Mouse (Mus musculus) MEL (cell line): Measurements from ENCODE around the gene Timm29. TPM values are rescaled to one million over a fixed set of nuclear protein-coding genes. Genes with fewer than 3 reads are reported as not detected.

ENCODE experiments used
- DNase-seq: peaks from one replicate; pipeline ENCODE4 v3.0.0; 2011; ENCODE audit warnings: low read depth, low spot score
- H3K27ac ChIP-seq: 2 replicates; pipeline ENCODE4 v1.5.1; 2012; ENCODE audit warnings: low read depth, mild to moderate bottlenecking, control low read depth, low read length, moderate library complexity; ENCODE audit not compliant: control insufficient read depth
- H3K27me3 ChIP-seq, 2 experiments: fragments of 150-350 bp in 1 of 2; sonication (generic) in 1 of 2; 2 replicates each; pipeline ENCODE4 v1.6.1; 2012; ENCODE audit warnings: low read length in 2 of 2, mild to moderate bottlenecking in 2 of 2, improper control_type of control experiment in 1 of 2, moderate library complexity in 1 of 2; ENCODE audit not compliant: insufficient read depth in 2 of 2, control insufficient read depth in 1 of 2
- H3K36me3 ChIP-seq, 2 experiments: 2 replicates each; pipeline ENCODE4 v1.6.1; 2012 to 2014; ENCODE audit warnings: low read length in 2 of 2, improper control_type of control experiment in 1 of 2, inconsistent platforms in 1 of 2, mild to moderate bottlenecking in 1 of 2; ENCODE audit not compliant: insufficient read depth in 2 of 2, control insufficient read depth in 1 of 2
- H3K4me1 ChIP-seq, 2 experiments: fragments of 150-350 bp in 1 of 2; sonication (generic) in 1 of 2; 2 replicates each; pipeline ENCODE4 v1.6.1; 2012; ENCODE audit warnings: low read length in 2 of 2, improper control_type of control experiment in 1 of 2, mild to moderate bottlenecking in 1 of 2; ENCODE audit not compliant: insufficient read depth in 2 of 2, control insufficient read depth in 1 of 2
- H3K4me3 ChIP-seq, 2 experiments: fragments of 150-350 bp in 1 of 2; sonication (generic) in 1 of 2; 2 replicates each; pipeline ENCODE4 v1.5.1; 2012; ENCODE audit warnings: low read depth in 2 of 2, low read length in 2 of 2, mild to moderate bottlenecking in 2 of 2, moderate library complexity in 2 of 2, control low read depth in 1 of 2, improper control_type of control experiment in 1 of 2; ENCODE audit not compliant: control insufficient read depth in 1 of 2, insufficient read depth in 1 of 2
- H3K79me2 ChIP-seq: 2 replicates; pipeline ENCODE4 v1.6.1; 2012; ENCODE audit warnings: mild to moderate bottlenecking, low read length, moderate library complexity; ENCODE audit not compliant: control insufficient read depth, poor library complexity, insufficient read depth
- H3K9ac ChIP-seq: 2 replicates; pipeline ENCODE4 v1.6.1; 2012; ENCODE audit warnings: low read depth, mild to moderate bottlenecking, control low read depth, low read length, moderate library complexity; ENCODE audit not compliant: control insufficient read depth, poor library complexity, severe bottlenecking
- H3K9me3 ChIP-seq: fragments of 150-350 bp; sonication (generic); replicated peaks from 2 replicates; pipeline ENCODE4 v1.6.1; 2012; ENCODE audit warnings: mild to moderate bottlenecking, low read length, improper control_type of control experiment, moderate library complexity; ENCODE audit not compliant: insufficient read depth
- BHLHE40 ChIP-seq: IDR thresholded peaks from 2 replicates; pipeline ENCODE4 v1.6.1; 2012; ENCODE audit warnings: low read depth, mild to moderate bottlenecking, inconsistent platforms, low read length, improper control_type of control experiment, borderline replicate concordance
- ELF1 ChIP-seq: IDR thresholded peaks from 2 replicates; pipeline ENCODE4 v1.6.1; 2014; ENCODE audit warnings: low read depth, mild to moderate bottlenecking, inconsistent platforms, low read length, improper control_type of control experiment, moderate library complexity
- EP300 ChIP-seq, 2 experiments: IDR thresholded peaks; 2 replicates each; pipeline ENCODE4 v1.6.1; 2011; ENCODE audit warnings: improper control_type of control experiment in 2 of 2, low read length in 2 of 2, low read depth in 1 of 2, mild to moderate bottlenecking in 1 of 2
- HCFC1 ChIP-seq: IDR thresholded peaks from 2 replicates; pipeline ENCODE4 v1.6.1; 2012; ENCODE audit warnings: low read depth, mild to moderate bottlenecking, inconsistent platforms, low read length, improper control_type of control experiment, moderate library complexity
- JUND ChIP-seq: IDR thresholded peaks from 2 replicates; pipeline ENCODE4 v1.6.1; 2011; ENCODE audit warnings: low read depth, mild to moderate bottlenecking, improper control_type of control experiment, low read length
- KAT2A ChIP-seq: conservative IDR thresholded peaks from 2 replicates; pipeline ENCODE4 v1.6.1; 2012; ENCODE audit warnings: low read depth, low read length, improper control_type of control experiment, inconsistent platforms
- MAFK ChIP-seq: IDR thresholded peaks from 2 replicates; pipeline ENCODE4 v1.6.1; 2011; ENCODE audit warnings: low read depth, mild to moderate bottlenecking, low read length, improper control_type of control experiment, borderline replicate concordance
- MEF2A ChIP-seq: IDR thresholded peaks from 2 replicates; pipeline ENCODE4 v1.6.1; 2014; ENCODE audit warnings: low read depth, mild to moderate bottlenecking, inconsistent platforms, low read length, improper control_type of control experiment; ENCODE audit not compliant: poor library complexity, insufficient replicate concordance, severe bottlenecking; ENCODE audit errors: extremely low read depth
- MXI1 ChIP-seq: IDR thresholded peaks from 2 replicates; pipeline ENCODE4 v1.6.1; 2011; ENCODE audit warnings: mild to moderate bottlenecking, low read depth, low read length, improper control_type of control experiment
- MYC ChIP-seq: IDR thresholded peaks from 2 replicates; pipeline ENCODE4 v1.6.1; 2011; ENCODE audit warnings: low read depth, mild to moderate bottlenecking, low read length, improper control_type of control experiment, moderate library complexity
- NELFE ChIP-seq: IDR thresholded peaks from 2 replicates; pipeline ENCODE4 v1.6.1; 2011; ENCODE audit warnings: low read depth, low read length, improper control_type of control experiment
- NRF1 ChIP-seq: IDR thresholded peaks from 2 replicates; pipeline ENCODE4 v1.6.1; 2014; ENCODE audit warnings: low read depth, mild to moderate bottlenecking, inconsistent platforms, low read length, improper control_type of control experiment, moderate library complexity; ENCODE audit not compliant: poor library complexity, insufficient read depth, severe bottlenecking
- POLR2A ChIP-seq, 2 experiments: IDR thresholded peaks; 2 replicates each; pipeline ENCODE4 v1.6.1; 2011 to 2012; ENCODE audit warnings: low read length in 2 of 2, mild to moderate bottlenecking in 2 of 2, control low read depth in 1 of 2, improper control_type of control experiment in 1 of 2, low read depth in 1 of 2, moderate library complexity in 1 of 2; ENCODE audit not compliant: control insufficient read depth in 1 of 2, insufficient read depth in 1 of 2, poor library complexity in 1 of 2
- POLR2AphosphoS2 ChIP-seq: IDR thresholded peaks from 2 replicates; pipeline ENCODE4 v1.6.1; 2011; ENCODE audit warnings: low read length, improper control_type of control experiment
- RAD21 ChIP-seq: IDR thresholded peaks from 2 replicates; pipeline ENCODE4 v1.6.1; 2011; ENCODE audit warnings: mild to moderate bottlenecking, low read depth, low read length, improper control_type of control experiment
- RCOR1 ChIP-seq: IDR thresholded peaks from 2 replicates; pipeline ENCODE4 v1.6.1; 2012; ENCODE audit warnings: low read depth, mild to moderate bottlenecking, inconsistent platforms, low read length, improper control_type of control experiment
- TAL1 ChIP-seq: IDR thresholded peaks from 2 replicates; pipeline ENCODE4 v1.6.1; 2012; ENCODE audit warnings: mild to moderate bottlenecking, inconsistent platforms, low read length, moderate library complexity, mixed read lengths
- TBP ChIP-seq: IDR thresholded peaks from 2 replicates; pipeline ENCODE4 v1.8.0; 2011; ENCODE audit warnings: low read depth, low read length, improper control_type of control experiment
- TCF12 ChIP-seq: IDR thresholded peaks from 2 replicates; pipeline ENCODE4 v1.6.1; 2014; ENCODE audit warnings: low read depth, mild to moderate bottlenecking, inconsistent platforms, low read length, improper control_type of control experiment, moderate library complexity
- USF1 ChIP-seq: IDR thresholded peaks from 2 replicates; pipeline ENCODE4 v1.6.1; 2014; ENCODE audit warnings: low read depth, mild to moderate bottlenecking, inconsistent platforms, low read length, improper control_type of control experiment, moderate library complexity
- USF2 ChIP-seq, 2 experiments: IDR thresholded peaks; 2 replicates each; pipeline ENCODE4 v1.6.1; 2011 to 2012; ENCODE audit warnings: improper control_type of control experiment in 2 of 2, low read length in 2 of 2, borderline replicate concordance in 1 of 2, inconsistent platforms in 1 of 2, low read depth in 1 of 2, mild to moderate bottlenecking in 1 of 2; ENCODE audit not compliant: insufficient read depth in 1 of 2
- ZC3H11A ChIP-seq: IDR thresholded peaks from 2 replicates; pipeline ENCODE4 v1.6.1; 2012; ENCODE audit warnings: low read depth, mild to moderate bottlenecking, inconsistent platforms, low read length, improper control_type of control experiment
- ZKSCAN1 ChIP-seq: IDR thresholded peaks from 2 replicates; pipeline ENCODE4 v1.6.1; 2012; ENCODE audit warnings: low read depth, mild to moderate bottlenecking, inconsistent platforms, low read length, improper control_type of control experiment, moderate library complexity
- ZMIZ1 ChIP-seq: IDR thresholded peaks from 2 replicates; pipeline ENCODE4 v1.6.1; 2012; ENCODE audit warnings: low read depth, mild to moderate bottlenecking, inconsistent platforms, low read length, improper control_type of control experiment, moderate library complexity
- ZNF384 ChIP-seq: IDR thresholded peaks from 2 replicates; pipeline ENCODE4 v1.6.1; 2012; ENCODE audit warnings: low read depth, mild to moderate bottlenecking, inconsistent platforms, low read length, improper control_type of control experiment
- polyA plus RNA-seq, 2 experiments: library from polyadenylated mRNA; stranded (reverse) in 1 of 2; unstranded in 1 of 2; fragments of >175 nt in 1 of 2; fragments of >200 nt in 1 of 2; gene quantifications; 2 replicates each; pipeline versions ENCODE4 v1.2.1 to v1.2.4; 2012; ENCODE audit warnings: low replicate concordance in 2 of 2, low read depth in 1 of 2; ENCODE audit not compliant: insufficient read length in 2 of 2, insufficient read depth in 1 of 2, missing spikeins in 1 of 2
- total RNA-seq: library from RNA; depleted of rRNA; stranded (reverse); fragments of 300-350 nt; gene quantifications from 2 replicates; pipeline ENCODE4 v1.2.3, GENCODE M21; 2012

Gene Timm29
- total and polyA plus RNA-seq, 3 experiments = 45.8 to 163 (median 87.9) TPM

DNA sequence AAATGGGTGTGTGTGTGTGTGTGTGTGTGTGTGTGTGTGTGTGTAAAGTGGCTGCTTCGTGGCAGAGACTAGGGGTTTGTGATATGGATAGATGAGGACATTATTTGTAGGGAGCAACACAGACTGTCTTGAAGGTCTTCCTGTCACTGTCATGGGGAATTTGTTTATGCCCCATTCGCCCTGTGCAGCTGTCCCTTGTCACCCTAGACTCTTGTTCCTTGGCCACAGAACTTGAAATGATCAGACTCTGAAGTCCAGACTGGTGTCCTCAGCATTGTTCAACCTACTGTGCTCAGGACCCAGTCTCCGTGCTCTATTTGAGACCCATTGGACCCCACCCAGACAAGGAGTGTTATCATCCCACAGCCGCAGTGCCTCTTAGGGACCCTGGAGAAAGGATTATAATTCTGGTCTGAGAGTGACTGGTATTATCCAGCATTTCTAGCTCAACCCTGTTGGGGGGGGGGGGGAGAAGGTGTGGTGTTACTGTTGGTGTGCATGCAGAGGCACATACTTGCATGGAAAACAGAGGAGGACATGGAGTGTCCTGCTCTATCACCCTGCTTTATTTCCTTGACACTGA lies 27.4 kb upstream of the Timm29 start:
- Histone ChIP-seq H3K27me3 (no peaks in the 10 kb centered on the region), H3K9me3 (no peaks in the 10 kb centered on the region), H3K4me1 (no peaks in the 10 kb centered on the region), H3K27ac (no peak overlapping the region), H3K79me2 (peaks cover 40% of the 10 kb centered on the region), H3K9ac (no peak overlapping the region), H3K4me3 (no peak overlapping the region), H3K36me3 (peaks cover 2 to 62% of the 10 kb centered on the region in 2 experiments; a peak in 3 of 4 replicates)
- TF ChIP-seq BHLHE40 (no peak), TBP (no peak), TCF12 (no peak), ZKSCAN1 (no peak), RAD21 (no peak), ZNF384 (no peak), HCFC1 (no peak), NELFE (no peak), EP300 (IDR thresholded peaks at IDR 0.05; ENCODE audit: low read depth in 1 of 2, low read length in 2 of 2) (no peak), MEF2A (no peak), POLR2A (IDR thresholded peaks at IDR 0.05; ENCODE audit: control insufficient read depth in 1 of 2, insufficient read depth in 1 of 2, low read depth in 1 of 2, low read length in 2 of 2, poor library complexity in 1 of 2) (no peak), JUND (no peak), USF1 (no peak), MXI1 (no peak), RCOR1 (no peak), ZC3H11A (no peak), ZMIZ1 (no peak), MAFK (no peak)
- DNase-seq = no peak

DNA sequence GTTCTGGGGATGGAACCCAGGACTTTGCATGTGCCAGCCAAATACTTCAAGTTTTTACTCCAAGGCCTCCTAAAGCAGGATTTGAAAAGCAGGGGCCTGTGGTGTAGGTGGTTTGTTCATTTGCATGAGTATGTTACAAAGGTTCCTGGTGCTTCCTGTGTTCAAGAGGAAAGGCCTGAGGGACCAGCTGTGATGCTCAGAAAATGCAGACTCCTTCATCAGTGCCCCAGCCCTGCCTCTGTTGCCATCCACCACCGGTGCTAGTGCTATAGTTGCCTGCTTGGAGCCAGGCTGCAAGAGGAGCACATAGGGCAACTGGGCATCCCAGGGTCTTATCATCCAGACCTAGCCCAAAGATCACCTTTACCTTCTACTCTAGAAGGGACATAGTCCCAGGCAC lies 26.0 kb upstream of the Timm29 start:
- no peak overlapping the region for H3K27ac ChIP-seq
- H3K4me1 ChIP-seq = no peaks in the 10 kb centered on the region

More for the DNA sequence above, 26.0 kb upstream of the Timm29 start:
- DNase-seq = no peak
- H3K9ac ChIP-seq = no peak overlapping the region
- no peaks in the 10 kb centered on the region for H3K9me3 ChIP-seq
- no peaks in the 10 kb centered on the region for H3K27me3 ChIP-seq
- H3K36me3 ChIP-seq = peaks cover 2 to 61% of the 10 kb centered on the region in 2 experiments; a peak in 3 of 4 replicates
- peaks cover 38% of the 10 kb centered on the region for H3K79me2 ChIP-seq
- TF ChIP-seq NRF1 (no peak), ELF1 (no peak), MEF2A (no peak), USF2 (IDR thresholded peaks at IDR 0.05; ENCODE audit: borderline replicate concordance in 1 of 2, insufficient read depth in 1 of 2, low read depth in 1 of 2, low read length in 2 of 2) (no peak), TAL1 (no peak), BHLHE40 (no peak), MYC (no peak), POLR2AphosphoS2 (no peak), RAD21 (no peak), ZMIZ1 (no peak), MXI1 (no peak), JUND (no peak), KAT2A (no peak)
- no peak overlapping the region for H3K4me3 ChIP-seq
